Mouse (Mus musculus) hindbrain, postnatal 0 days (tissue): Measurements from ENCODE around the gene Rgs6. TPM values are rescaled to one million over a fixed set of nuclear protein-coding genes. Genes with fewer than 3 reads are reported as not detected.

Experiments
- ATAC-seq: fragments of 200-750 bp; cut with Nextera tagmentation; 2 replicates; pipeline ENCODE4 v1.8.0; 2017; ENCODE audit warnings: mild to moderate bottlenecking, moderate TSS enrichment, moderate library complexity
- DNase-seq: peaks from one replicate; pipeline ENCODE4 v3.0.0-alpha.2; 2015; ENCODE audit warnings: low spot score
- H3K27ac ChIP-seq: fragments of 300-500 bp; sonication (generic); 2 replicates; pipeline ENCODE4 v1.5.1; 2014; ENCODE audit warnings: mild to moderate bottlenecking
- H3K27me3 ChIP-seq: fragments of 300-500 bp; sonication (generic); 2 replicates; pipeline ENCODE4 v1.6.1; 2014; ENCODE audit warnings: low read length, mixed read lengths; ENCODE audit not compliant: insufficient read depth
- H3K36me3 ChIP-seq: fragments of 300-500 bp; sonication (generic); 2 replicates; pipeline ENCODE4 v1.6.1; 2014; ENCODE audit warnings: low read length, mixed read lengths; ENCODE audit not compliant: insufficient read depth
- H3K4me1 ChIP-seq: fragments of 300-500 bp; sonication (generic); 2 replicates; pipeline ENCODE4 v1.6.1; 2014; ENCODE audit warnings: antibody characterized with exemption, low read length, mixed read lengths; ENCODE audit not compliant: insufficient read depth
- H3K4me2 ChIP-seq: fragments of 300-500 bp; sonication (generic); 2 replicates; pipeline ENCODE4 v1.6.1; 2014; ENCODE audit warnings: low read depth, mild to moderate bottlenecking, low read length, moderate library complexity, mixed read lengths
- H3K4me3 ChIP-seq: fragments of 300-500 bp; sonication (generic); 2 replicates; pipeline ENCODE4 v1.5.1; 2014; ENCODE audit warnings: low read length
- H3K9ac ChIP-seq: fragments of 300-500 bp; sonication (generic); replicated peaks from 2 replicates; pipeline ENCODE4 v1.6.1; 2014; ENCODE audit warnings: mild to moderate bottlenecking, low read length, moderate library complexity, mixed read lengths
- H3K9me3 ChIP-seq: fragments of 300-500 bp; sonication (generic); 2 replicates; pipeline ENCODE4 v1.6.1; 2016; ENCODE audit warnings: low read length, mixed read lengths
- CTCF ChIP-seq: IDR thresholded peaks from 2 replicates; pipeline ENCODE4 v1.5.1; 2016; ENCODE audit warnings: antibody characterized with exemption, control low read depth, low read depth
- WGBS: fragments of 180-500 bp; shearing (Covaris S2); extraction: QIAGEN DNeasy Blood & Tissue Kit; methylation state at CpG from one replicate; pipeline ENCODE4 v1.1.7; 2014; 5-methylcytosine and 5-hydroxymethylcytosine counted together
- polyA plus RNA-seq: library from polyadenylated mRNA; unstranded; fragments of >200 nt; fragmentation: Nextera tagmentation; extraction: Ambion mirVana; gene quantifications from 2 replicates; pipeline ENCODE4 v1.2.1, GENCODE M21; 2015
- total RNA-seq: library from RNA; depleted of rRNA; stranded (reverse); fragments of >200 nt; gene quantifications from 2 replicates; pipeline ENCODE4 v1.2.3, GENCODE M21; 2014; rRNA removed

Gene Rgs6
- total RNA-seq (14.3 and 17.8 TPM in 2 replicates), polyA plus RNA-seq (11.6 and 16.4 TPM in 2 replicates)

DNA sequence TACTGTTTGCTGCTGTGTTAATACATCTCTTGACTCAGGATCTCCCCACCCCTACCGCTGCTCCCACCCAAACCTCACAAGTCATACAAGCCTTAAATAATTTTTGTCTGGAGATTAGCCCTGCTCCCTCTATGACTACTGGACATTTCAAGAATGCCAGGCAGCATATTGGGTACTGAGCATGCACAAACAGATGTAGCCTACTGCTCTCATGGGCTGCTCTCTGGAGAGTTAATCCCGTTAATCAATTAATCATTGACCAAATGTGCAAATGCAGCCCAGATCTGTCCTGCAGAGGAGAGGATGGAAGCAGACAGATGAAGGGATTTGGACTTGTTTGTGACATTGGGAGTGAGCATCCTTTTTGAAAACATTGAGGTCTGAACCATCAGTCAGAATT, at the start of gene Rgs6:
Gene Rgs6 (plus strand): TSS at position 276 of the 400 bp plus-strand sequence.
- Histone ChIP-seq H3K9me3 (no peaks in the 10 kb centered on the region), H3K4me1 (no peaks in the 10 kb centered on the region), H3K36me3 (no peaks in the 10 kb centered on the region), H3K4me3 (no peak within 1 kb of the TSS), H3K27me3 (no peaks in the 10 kb centered on the region), H3K9ac (no peak within 1 kb of the TSS), H3K27ac (no peak within 1 kb of the TSS), H3K4me2 (peak within 1 kb of the TSS; percentile 21; the same call in 1 of the 2 replicates)
- TF ChIP-seq CTCF: no peak
- ATAC-seq (no peak), DNase-seq (no peak)
- 64% methylated on average over 2 of the region's 2 CpGs for WGBS

DNA sequence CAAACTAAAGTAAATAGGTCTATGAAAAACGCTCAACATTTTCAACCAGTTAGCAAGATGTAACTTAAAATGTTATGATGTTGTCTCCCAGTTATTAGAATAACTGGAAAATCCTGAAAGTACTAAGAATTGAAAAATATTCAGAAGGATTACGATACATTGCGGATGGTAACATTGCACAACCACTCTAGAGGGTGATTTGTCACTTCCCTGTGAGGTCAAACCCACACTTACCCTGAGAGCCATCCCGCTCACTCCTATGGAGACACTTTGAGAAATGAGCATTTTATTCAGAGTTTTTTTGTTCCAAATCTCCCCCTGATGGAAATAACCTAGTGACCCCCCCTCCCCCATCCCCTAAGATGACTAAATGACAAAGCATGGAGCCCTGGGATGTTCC, 41.0 kb upstream of the Rgs6 start:
- Histone ChIP-seq H3K9me3 (no peaks in the 10 kb centered on the region), H3K27me3 (no peaks in the 10 kb centered on the region), H3K27ac (no peak overlapping the region), H3K4me3 (no peak overlapping the region), H3K9ac (no peak overlapping the region), H3K4me2 (no peak overlapping the region), H3K36me3 (no peaks in the 10 kb centered on the region), H3K4me1 (no peaks in the 10 kb centered on the region)
- no peak for ATAC-seq
- TF ChIP-seq CTCF: no peak
- WGBS: 91% methylated on average over 4 of the region's 4 CpGs
- DNase-seq: no peak

DNA sequence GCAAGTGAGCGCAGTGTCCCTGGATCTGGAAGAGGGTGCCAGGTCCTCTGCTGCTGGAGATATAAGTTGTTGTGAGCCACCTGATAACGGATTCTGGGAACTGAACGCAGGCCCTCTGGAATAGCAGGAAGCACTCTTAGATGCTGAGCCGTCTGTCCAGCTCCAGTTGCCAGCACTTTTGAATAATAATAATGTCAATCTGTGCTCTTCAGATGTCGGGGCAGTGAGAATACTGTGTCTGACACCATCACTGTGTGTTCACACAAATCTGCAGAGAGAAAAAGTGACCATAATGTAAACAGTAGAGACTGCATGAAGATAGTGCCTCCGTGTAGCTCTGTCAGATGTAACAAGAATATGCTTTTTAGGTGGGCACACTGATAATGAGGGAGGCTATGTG, 38.9 kb upstream of the Rgs6 start:
- no peak for DNase-seq
- Histone ChIP-seq H3K27ac (no peak overlapping the region), H3K9me3 (no peaks in the 10 kb centered on the region), H3K4me3 (no peak overlapping the region), H3K4me1 (no peaks in the 10 kb centered on the region), H3K9ac (no peak overlapping the region), H3K36me3 (no peaks in the 10 kb centered on the region), H3K27me3 (no peaks in the 10 kb centered on the region), H3K4me2 (no peak overlapping the region)
- no peak for ATAC-seq
- no peak for TF ChIP-seq CTCF
- WGBS: 79% methylated on average over 6 of the region's 6 CpGs

DNA sequence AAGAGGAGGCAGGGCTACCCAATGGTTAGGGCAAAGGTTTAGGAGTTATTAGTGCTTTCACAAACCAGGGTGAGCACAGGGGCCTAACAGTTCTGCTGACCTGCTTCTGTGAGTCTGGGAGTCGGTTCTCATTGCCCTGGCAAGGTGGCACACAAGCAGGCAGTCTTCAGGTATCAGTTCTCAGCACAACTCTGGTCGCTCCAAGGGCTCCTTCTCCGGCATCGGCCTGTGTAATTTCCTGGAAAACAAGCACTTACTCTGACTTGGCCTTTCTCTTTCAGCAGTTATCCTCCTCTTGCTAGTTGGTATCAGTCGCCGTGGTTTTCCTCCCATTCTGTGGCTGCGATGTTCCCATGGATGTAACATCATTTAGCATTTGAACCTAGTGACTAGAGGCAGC, 38.0 kb upstream of the Rgs6 start:
- TF ChIP-seq CTCF: no peak
- Histone ChIP-seq H3K4me2 (no peak overlapping the region), H3K36me3 (no peaks in the 10 kb centered on the region), H3K27me3 (no peaks in the 10 kb centered on the region), H3K4me1 (no peaks in the 10 kb centered on the region), H3K27ac (no peak overlapping the region), H3K9me3 (no peaks in the 10 kb centered on the region), H3K4me3 (no peak overlapping the region), H3K9ac (no peak overlapping the region)
- ATAC-seq: no peak
- WGBS: 85% methylated on average over 7 of the region's 7 CpGs
- DNase-seq: no peak

DNA sequence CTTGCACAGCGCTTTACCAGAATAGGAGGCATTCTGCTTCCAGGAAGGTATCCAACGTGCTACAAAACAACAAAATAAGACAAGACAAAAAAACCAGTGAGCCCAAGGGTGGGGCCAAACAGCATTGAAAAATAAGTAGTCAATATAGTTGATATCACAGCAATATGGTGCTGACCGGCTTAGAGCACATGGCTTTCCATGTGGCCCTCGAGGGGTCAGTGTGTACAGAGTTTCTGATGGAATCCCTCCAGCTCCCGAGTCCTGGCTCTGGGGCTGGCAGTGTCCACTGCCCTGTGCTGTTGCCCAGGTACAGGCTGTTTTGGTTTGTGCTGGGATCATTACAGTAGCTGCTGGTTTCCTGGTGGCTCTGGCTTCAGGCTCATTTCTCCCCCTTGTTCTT, 35.7 kb upstream of the Rgs6 start:
- Histone ChIP-seq H3K4me2 (no peak overlapping the region), H3K9me3 (no peaks in the 10 kb centered on the region), H3K27me3 (no peaks in the 10 kb centered on the region), H3K36me3 (no peaks in the 10 kb centered on the region), H3K9ac (no peak overlapping the region), H3K27ac (no peak overlapping the region), H3K4me3 (no peak overlapping the region), H3K4me1 (no peaks in the 10 kb centered on the region)
- ATAC-seq: no peak
- DNase-seq: no peak
- WGBS: 88% methylated on average over 5 of the region's 5 CpGs
- no peak for TF ChIP-seq CTCF

DNA sequence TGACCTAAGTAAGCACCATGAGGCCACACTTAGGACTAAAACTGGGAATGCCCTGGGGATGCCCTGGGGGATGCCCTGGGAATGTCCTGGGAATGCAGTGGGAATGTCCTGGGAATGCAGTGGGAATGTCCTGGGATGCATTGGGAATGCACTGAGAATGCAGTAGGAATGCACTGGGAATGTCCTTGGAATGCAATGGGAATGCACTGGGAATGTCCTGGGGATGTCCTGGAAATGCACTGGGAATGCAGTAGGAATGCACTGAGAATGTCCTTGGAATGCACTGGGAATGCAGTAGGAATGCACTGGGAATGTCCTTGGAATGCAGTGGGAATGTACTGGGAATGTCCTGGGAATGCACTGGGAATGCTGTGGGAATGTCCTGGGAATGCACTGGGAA, 25.2 kb upstream of the Rgs6 start:
- H3K4me2 ChIP-seq: no peak overlapping the region
- H3K36me3 ChIP-seq: no peaks in the 10 kb centered on the region
- no peak overlapping the region for H3K4me3 ChIP-seq
- H3K4me1 ChIP-seq: no peaks in the 10 kb centered on the region
- TF ChIP-seq CTCF: no peak
- H3K27ac ChIP-seq: no peak overlapping the region
- no peaks in the 10 kb centered on the region for H3K27me3 ChIP-seq
- no peak overlapping the region for H3K9ac ChIP-seq
- H3K9me3 ChIP-seq: no peaks in the 10 kb centered on the region
- no peak for DNase-seq
- no peak for ATAC-seq

DNA sequence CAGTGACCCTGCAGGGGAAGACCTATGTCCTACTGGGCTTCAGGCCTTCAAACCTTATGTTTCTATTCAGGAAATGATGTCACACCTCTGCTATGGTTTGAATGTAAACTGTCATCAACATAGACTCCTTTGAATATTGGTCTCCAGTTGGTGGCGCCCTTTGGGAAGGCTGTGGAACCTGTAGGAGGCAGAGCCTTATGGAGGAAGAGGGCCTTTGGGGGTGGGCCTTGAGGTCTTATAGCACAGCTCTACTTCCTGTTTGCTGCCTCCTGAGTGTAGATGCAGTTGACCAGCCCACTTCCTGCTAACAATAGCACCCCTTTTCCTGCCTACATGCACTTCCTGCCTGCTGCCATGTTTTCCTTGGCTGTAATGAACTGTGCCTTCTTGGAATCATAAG, 19.7 kb upstream of the Rgs6 start:
- Histone ChIP-seq H3K9ac (no peak overlapping the region), H3K4me3 (no peak overlapping the region), H3K9me3 (no peaks in the 10 kb centered on the region), H3K27me3 (no peaks in the 10 kb centered on the region), H3K36me3 (no peaks in the 10 kb centered on the region), H3K4me1 (no peaks in the 10 kb centered on the region), H3K4me2 (no peak overlapping the region), H3K27ac (no peak overlapping the region)
- DNase-seq: no peak
- no peak for ATAC-seq
- WGBS: 96% methylated on average over 1 of the region's 1 CpGs
- no peak; the same call in 1 of the 2 replicates for TF ChIP-seq CTCF
